ENCODE assay signal across 9 mouse cellular contexts in genomic region chr14:101774631-101775030, GRCm38 (mm10). TPM values are rescaled to one million over a fixed set of nuclear protein-coding genes. Genes with fewer than 3 reads are reported as not detected.
DNase-seq lines count a peak whose midpoint lies in the region; ATAC-seq lines count a peak whose summit lies in the region.
"Had no signal": no experiment of that assay in that cellular context is flagged by ENCODE, and none has a peak within 500 bp of the region (broad histone marks: within the 10 kb centered on the region; RNA-seq: fewer than 3 reads in every experiment).

No protein-coding gene starts in this region.

- ATAC-seq in frontal cortex, adult (ENCODE audit: low TSS enrichment), result 0 out of 2 replicates have a peak, but pooled peaks have one; percentile 67
- 0 out of 2 replicates have a peak, but pooled peaks have one; percentile 34 for ATAC-seq in midbrain, embryonic 11.5 days (ENCODE audit: low FRiP score)
- ATAC-seq in midbrain, embryonic 16.5 days, result no peak
- no peak for ATAC-seq in erythroid progenitor cell, adult 5-6 weeks (replicated peaks; ENCODE audit: low FRiP score, poor library complexity, severe bottlenecking)

- H3K4me2 ChIP-seq in midbrain, embryonic 11.5 days, result no peak overlapping the region
- no peak overlapping the region for H3K4me2 ChIP-seq in midbrain, embryonic 16.5 days (ENCODE audit: low read length)
- H3K4me2 ChIP-seq: hindbrain, embryonic 15.5 days had no signal

- no peaks in the 10 kb centered on the region for H3K27me3 ChIP-seq in midbrain, embryonic 11.5 days (ENCODE audit: control insufficient read depth, insufficient read depth, low read length)
- H3K27me3 ChIP-seq in midbrain, embryonic 16.5 days (ENCODE audit: control insufficient read depth, insufficient read depth, low read depth, low read length), result no peaks in the 10 kb centered on the region
- H3K27me3 ChIP-seq in forebrain, embryonic 10.5 days (ENCODE audit: poor library complexity, severe bottlenecking), result no peaks in the 10 kb centered on the region
- H3K27me3 ChIP-seq: hindbrain, embryonic 15.5 days had no signal

- no peak overlapping the region for H3K9ac ChIP-seq in midbrain, embryonic 11.5 days (ENCODE audit: low read length)
- H3K9ac ChIP-seq in midbrain, embryonic 16.5 days (ENCODE audit: low read depth, low read length), result no peak overlapping the region
- H3K9ac ChIP-seq: hindbrain, embryonic 15.5 days had no signal

- no peak overlapping the region for H3K4me3 ChIP-seq in midbrain, embryonic 11.5 days (ENCODE audit: low read depth, low read length)
- no peak overlapping the region for H3K4me3 ChIP-seq in midbrain, embryonic 16.5 days (ENCODE audit: low read depth, low read length)
- H3K4me3 ChIP-seq in forebrain, embryonic 10.5 days, result no peak overlapping the region
- H3K4me3 ChIP-seq: hindbrain, embryonic 15.5 days had no signal

- H3K36me3 ChIP-seq in midbrain, embryonic 11.5 days (ENCODE audit: control insufficient read depth, insufficient read depth, low read length), result no peaks in the 10 kb centered on the region
- no peaks in the 10 kb centered on the region for H3K36me3 ChIP-seq in midbrain, embryonic 16.5 days (ENCODE audit: control insufficient read depth, insufficient read depth, low read length)
- no peaks in the 10 kb centered on the region for H3K36me3 ChIP-seq in forebrain, embryonic 10.5 days (replicated peaks)
- H3K36me3 ChIP-seq: hindbrain, embryonic 15.5 days had no signal

- 56% methylated on average over 4 of the region's 4 CpGs for WGBS in midbrain, embryonic 11.5 days
- WGBS in midbrain, embryonic 16.5 days, result 65% methylated on average over 4 of the region's 4 CpGs
- 64% methylated on average over 4 of the region's 4 CpGs for WGBS in forebrain, embryonic 10.5 days

- H3K4me1 ChIP-seq in midbrain, embryonic 11.5 days (ENCODE audit: control insufficient read depth, insufficient read depth, low read length), result no peaks in the 10 kb centered on the region
- H3K4me1 ChIP-seq in midbrain, embryonic 16.5 days (ENCODE audit: control insufficient read depth, insufficient read depth, low read length), result no peaks in the 10 kb centered on the region
- peaks cover 11% of the 10 kb centered on the region for H3K4me1 ChIP-seq in forebrain, embryonic 10.5 days
- H3K4me1 ChIP-seq: hindbrain, embryonic 15.5 days had no signal

- no peaks in the 10 kb centered on the region for H3K9me3 ChIP-seq in midbrain, embryonic 11.5 days (ENCODE audit: control insufficient read depth, low read length)
- H3K9me3 ChIP-seq in midbrain, embryonic 16.5 days (replicated peaks; ENCODE audit: control insufficient read depth, low read length, poor library complexity, severe bottlenecking), result no peaks in the 10 kb centered on the region
- H3K9me3 ChIP-seq in forebrain, embryonic 10.5 days, result no peaks in the 10 kb centered on the region
- H3K9me3 ChIP-seq: hindbrain, embryonic 15.5 days had no signal

- no peak overlapping the region for H3K27ac ChIP-seq in midbrain, embryonic 11.5 days (ENCODE audit: low read depth, low read length)
- H3K27ac ChIP-seq in midbrain, embryonic 16.5 days (ENCODE audit: low read length), result no peak overlapping the region
- no peak overlapping the region for H3K27ac ChIP-seq in forebrain, embryonic 10.5 days
- H3K27ac ChIP-seq: hindbrain, embryonic 15.5 days had no signal

- no peak for DNase-seq in frontal cortex, postnatal 10 days (ENCODE audit: low spot score in 2 of 2)
- no peak for DNase-seq in midbrain, embryonic 11.5 days (ENCODE audit: low spot score, missing footprints)
- DNase-seq in adipocyte (ENCODE audit: low spot score), result peak; percentile 64
- peak; percentile 40 for DNase-seq in kidney, postnatal 10 days
- no peak for DNase-seq in forebrain, embryonic 10.5 days (ENCODE audit: extremely low spot score, low spot score)

RNA-seq across cellular contexts. Expression of gene Lmo7, which starts 44.9 kb away (rescaled TPM):
- polyA plus RNA-seq in midbrain, embryonic 11.5 days (2014; fragmentation: Nextera tagmentation; extraction: Ambion mirVana), result 0.82 and 2.5 TPM in 2 replicates
- polyA plus RNA-seq in midbrain, embryonic 16.5 days (2015; fragmentation: Nextera tagmentation; extraction: Ambion mirVana), result 2.5 and 3.8 TPM in 2 replicates
- total RNA-seq in erythroid progenitor cell, adult 5-6 weeks (2015; ENCODE audit: low replicate concordance), result 0.42 and 1.1 TPM in 2 replicates
- 0.83 TPM in 1 of 2 replicates, not detected in the other for total RNA-seq in erythroid progenitor cell, adult 5-6 weeks (2017; ENCODE audit: low replicate concordance)
- 1.7 TPM in 2 replicates for polyA plus RNA-seq in forebrain, embryonic 10.5 days (2016; fragmentation: Nextera tagmentation; extraction: Ambion mirVana)

RNA-seq across cellular contexts. Expression of gene Gm9922, which starts 45.0 kb away (rescaled TPM):
- not detected in 2 replicates for polyA plus RNA-seq in midbrain, embryonic 11.5 days (2014; fragmentation: Nextera tagmentation; extraction: Ambion mirVana)
- polyA plus RNA-seq in midbrain, embryonic 16.5 days (2015; fragmentation: Nextera tagmentation; extraction: Ambion mirVana), result 0.50 TPM in 1 of 2 replicates, not detected in the other
- total RNA-seq in erythroid progenitor cell, adult 5-6 weeks (2015; ENCODE audit: low replicate concordance), result not detected in 2 replicates
- total RNA-seq in erythroid progenitor cell, adult 5-6 weeks (2017; ENCODE audit: low replicate concordance), result not detected in 2 replicates
- 0.97 TPM in 1 of 2 replicates, not detected in the other for polyA plus RNA-seq in forebrain, embryonic 10.5 days (2016; fragmentation: Nextera tagmentation; extraction: Ambion mirVana)
- polyA plus RNA-seq: hindbrain, embryonic 15.5 days had no signal

Comparison
In these comparisons a context has a peak if more than half of its experiments do, and no peak if none do; other contexts are left out.
1. ATAC-seq: peak in frontal cortex, adult (single experiment) and midbrain, embryonic 11.5 days (single experiment); none in midbrain, embryonic 16.5 days (single experiment) and erythroid progenitor cell, adult 5-6 weeks (single experiment).
2. DNase-seq: peak in adipocyte (single experiment) and kidney, postnatal 10 days (single experiment); none in frontal cortex, postnatal 10 days (0 of 2), midbrain, embryonic 11.5 days (single experiment) and forebrain, embryonic 10.5 days (single experiment).